Mouse (Mus musculus) small intestine, adult 2 months (tissue): Measurements from ENCODE around the gene Rtf2.
A peak's percentile ranks its signal among the peaks of the same experiment; 100 is the strongest.

ENCODE experiments used
- CTCF ChIP-seq: fragments of 200-500 bp; IDR thresholded peaks from 2 replicates; pipeline ENCODE4 v1.5.1; 2012; ENCODE audit warnings: low read depth, mild to moderate bottlenecking, control low read depth, inconsistent platforms, low read length, moderate library complexity, mixed read lengths; ENCODE audit not compliant: insufficient replicate concordance, insufficient read length; ENCODE audit errors: extremely low read depth
- POLR2A ChIP-seq: fragments of 200-500 bp; IDR thresholded peaks from 2 replicates; pipeline ENCODE4 v1.6.1; 2012; ENCODE audit warnings: low read depth, mild to moderate bottlenecking, control low read depth, inconsistent platforms, low read length, moderate library complexity

DNA sequence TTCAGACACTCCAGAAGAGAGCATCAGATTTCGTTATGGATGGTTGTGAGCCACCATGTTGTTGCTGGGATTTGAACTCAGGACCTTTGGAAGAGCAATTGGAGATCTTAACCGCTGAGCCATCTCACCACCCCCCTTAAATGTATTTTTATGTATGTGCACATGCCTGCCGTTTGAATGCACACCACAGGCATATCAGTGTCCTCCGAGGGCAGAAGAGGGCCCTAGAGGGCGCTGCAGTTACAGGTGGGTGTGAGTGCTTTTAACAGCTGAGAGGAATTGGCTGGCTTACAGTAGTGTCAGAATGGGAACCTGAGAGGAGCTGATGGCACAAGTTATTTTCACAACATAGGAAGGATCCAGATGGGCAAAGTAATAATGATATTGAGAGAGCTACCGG lies 34.6 kb downstream of the Rtf2 start:
- TF ChIP-seq CTCF (peak; percentile 41; the same call in 1 of the 2 replicates), POLR2A (no peak)
